Mouse (Mus musculus) heart, adult 2 months (tissue): ENCODE data around the gene Capzb.

Experiments used
- CTCF ChIP-seq: fragments of 200-600 bp; IDR thresholded peaks from 2 replicates; pipeline ENCODE4 v1.8.1; 2022; ENCODE audit warnings: antibody characterized with exemption, mild to moderate bottlenecking, moderate library complexity
- POLR2A ChIP-seq: fragments of 200-500 bp; IDR thresholded peaks from 2 replicates; pipeline ENCODE4 v1.6.1; 2011; ENCODE audit warnings: mild to moderate bottlenecking, low read depth, low read length, control low read depth; ENCODE audit not compliant: insufficient read depth

- no peak for TF ChIP-seq CTCF
- TF ChIP-seq POLR2A = no peak
Measured at GRCm38 (mm10) chr4:139307916-139308315, 115.2 kb downstream of the Capzb start.
